Mouse (Mus musculus) brain, adult 2 months (tissue): ENCODE data around the gene Prrc2b.

ENCODE experiments used
- DNase-seq: peaks from one replicate; pipeline ENCODE4 v3.0.0; 2011; ENCODE audit warnings: low read depth, low spot score

The Prrc2b gene

DNA sequence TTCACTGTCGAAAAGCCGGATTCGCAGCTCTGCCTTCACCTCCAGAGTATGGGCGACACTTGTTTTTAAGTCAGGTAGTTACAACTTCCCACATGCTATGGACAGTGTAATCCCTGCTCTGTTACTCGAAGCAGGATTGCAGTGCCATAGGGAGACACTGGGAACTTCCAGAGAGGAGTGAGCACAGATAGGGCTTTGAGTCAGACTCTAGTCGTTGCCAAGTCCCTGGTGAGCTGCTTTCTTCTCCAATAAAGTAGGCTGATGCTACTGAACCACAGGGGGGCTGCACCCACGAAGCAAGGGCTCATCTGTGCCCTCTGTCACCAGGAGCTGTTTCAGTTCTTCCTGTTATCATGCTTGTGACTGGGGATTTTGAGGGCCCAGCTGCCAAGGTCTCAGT, 70.7 kb downstream of the Prrc2b start:
- DNase-seq: peak; percentile 77

DNA sequence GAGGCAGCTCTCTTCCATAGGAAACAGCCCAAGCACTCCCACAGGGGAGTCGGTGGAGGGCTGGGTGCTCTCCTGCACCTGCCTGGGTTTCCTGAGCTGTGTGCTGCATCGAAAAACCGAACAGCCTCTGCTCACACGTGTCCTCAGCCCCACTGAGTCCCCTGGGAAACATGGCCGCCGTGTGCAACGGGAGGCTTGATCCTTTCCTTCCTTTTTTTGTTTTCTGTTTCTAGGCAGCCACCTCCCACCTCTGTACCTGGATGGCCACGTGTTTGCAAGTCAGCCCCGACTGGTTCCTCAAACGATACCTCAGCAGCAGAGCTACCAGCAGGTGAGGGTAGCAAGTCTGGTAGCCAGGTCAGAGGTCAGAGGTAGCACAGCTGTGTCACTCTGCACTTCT, 71.2 kb downstream of the Prrc2b start:
- no peak for DNase-seq

DNA sequence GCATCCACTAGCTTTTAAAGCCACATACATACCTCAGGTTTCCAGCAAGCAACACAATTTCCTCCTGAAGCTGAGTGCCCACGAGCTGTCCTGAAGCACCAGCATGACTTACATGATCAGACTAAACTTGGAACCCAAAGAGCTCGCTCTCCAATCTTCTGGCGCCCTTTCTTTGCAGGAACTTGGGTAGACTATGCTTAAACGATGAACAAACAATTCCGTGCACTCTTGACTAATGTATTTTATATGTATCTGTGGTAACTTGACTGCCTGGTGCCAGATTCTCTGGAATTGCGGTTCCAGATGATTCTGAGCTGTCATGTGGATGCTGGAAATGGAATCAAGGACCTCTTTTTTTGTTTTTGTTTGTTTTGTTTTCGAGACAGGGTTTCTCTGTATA, 84.6 kb downstream of the Prrc2b start:
- DNase-seq: no peak

DNA sequence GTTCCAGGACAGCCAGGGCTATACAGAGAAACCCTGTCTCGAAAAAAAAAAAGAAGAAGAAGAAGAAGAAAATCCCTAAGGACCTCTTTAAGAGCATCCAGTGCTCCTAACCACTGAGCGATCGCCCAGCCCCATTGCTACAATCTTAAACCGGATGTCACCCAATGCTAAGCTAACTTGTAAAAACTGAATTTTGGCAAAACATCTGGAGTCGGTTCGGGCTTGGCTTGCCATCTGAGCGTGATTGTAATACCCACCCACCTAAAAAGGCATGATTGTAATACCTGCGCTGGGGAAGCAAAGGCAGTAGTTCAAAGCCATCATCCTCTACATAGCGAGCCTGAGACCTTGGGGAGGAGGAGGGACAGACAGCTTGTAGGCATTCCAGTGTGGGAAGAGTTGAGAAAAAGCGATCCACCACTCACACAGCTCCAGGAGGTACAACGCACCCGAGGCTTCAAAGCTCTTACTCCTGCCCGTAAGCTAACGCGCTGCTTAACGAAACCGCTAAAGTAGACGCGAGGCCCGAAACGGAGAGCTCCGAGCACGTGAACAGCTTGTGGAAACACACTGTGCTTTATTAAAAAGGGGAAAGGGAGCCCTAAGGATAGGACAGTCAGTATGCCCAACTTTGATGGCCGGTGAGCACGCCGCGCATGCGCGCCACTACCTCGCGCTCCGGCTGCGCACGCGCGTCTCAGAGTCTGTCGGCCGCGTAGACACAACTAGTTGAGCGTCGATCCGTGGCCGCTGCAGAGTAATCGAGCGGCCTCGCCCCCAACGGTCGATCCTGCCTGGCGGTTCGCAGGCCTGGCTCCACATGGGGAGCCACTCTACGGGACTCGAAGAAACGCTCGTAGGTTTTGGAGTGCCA, 85.2 kb downstream of the Prrc2b start, which contains the start of gene Pomt1:
Pomt1 (plus strand) TSS at position 705 of the 874 bp plus-strand sequence.
- DNase-seq: peak; percentile 97

DNA sequence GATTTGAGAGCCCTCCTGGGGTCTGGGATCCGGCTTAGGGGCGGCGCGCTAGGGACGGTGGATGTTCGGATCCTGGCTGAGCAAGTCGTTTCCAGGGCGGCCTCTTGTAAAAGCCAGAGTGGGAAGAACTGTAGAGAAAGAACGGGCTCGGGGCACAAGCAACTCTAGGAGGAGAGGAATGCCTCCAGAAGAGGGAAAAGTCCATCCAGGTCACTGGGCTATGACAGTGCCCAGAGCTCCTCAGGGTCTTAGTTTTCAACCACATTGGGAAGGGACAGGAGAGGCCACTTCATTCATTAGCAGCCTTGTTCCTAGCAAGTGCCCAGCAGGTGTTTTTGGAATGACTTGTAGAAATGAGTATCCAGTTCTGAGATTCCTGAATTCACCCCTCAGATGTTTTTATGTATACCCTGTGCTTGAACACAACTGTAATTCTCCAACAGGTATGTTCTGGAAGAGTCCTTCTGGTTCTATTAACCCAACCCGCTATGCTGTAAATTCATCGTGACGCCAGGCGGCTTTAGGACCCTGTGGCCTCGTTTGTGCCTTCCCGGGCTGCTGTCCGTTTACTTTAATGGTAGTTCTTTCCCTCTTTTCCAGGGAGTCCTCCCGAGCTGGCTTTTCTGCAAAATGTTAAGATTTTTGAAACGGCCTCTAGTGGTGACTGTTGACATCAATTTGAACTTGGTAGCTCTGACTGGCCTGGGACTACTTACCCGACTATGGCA, 86.0 kb downstream of the Prrc2b start:
- peak; percentile 90 for DNase-seq

DNA sequence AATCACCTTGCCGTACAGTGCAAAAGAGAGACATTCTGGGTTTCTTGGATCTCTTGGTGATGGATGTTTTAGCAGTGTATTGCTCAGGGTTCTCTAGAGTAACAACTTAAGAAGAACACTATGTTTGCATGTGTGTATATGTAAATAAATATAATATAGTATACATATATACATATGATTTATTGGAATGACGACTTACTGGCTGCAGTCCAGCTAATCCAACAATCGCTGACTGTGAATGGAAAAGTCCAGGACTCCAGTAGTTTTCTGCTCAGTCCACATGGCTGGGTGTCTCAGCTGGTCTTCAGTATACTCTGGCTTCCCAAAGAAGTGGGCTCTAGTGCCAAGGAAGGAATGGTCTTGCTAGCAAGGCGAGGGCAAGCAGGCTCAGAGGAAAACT, 86.7 kb downstream of the Prrc2b start:
- no peak for DNase-seq

DNA sequence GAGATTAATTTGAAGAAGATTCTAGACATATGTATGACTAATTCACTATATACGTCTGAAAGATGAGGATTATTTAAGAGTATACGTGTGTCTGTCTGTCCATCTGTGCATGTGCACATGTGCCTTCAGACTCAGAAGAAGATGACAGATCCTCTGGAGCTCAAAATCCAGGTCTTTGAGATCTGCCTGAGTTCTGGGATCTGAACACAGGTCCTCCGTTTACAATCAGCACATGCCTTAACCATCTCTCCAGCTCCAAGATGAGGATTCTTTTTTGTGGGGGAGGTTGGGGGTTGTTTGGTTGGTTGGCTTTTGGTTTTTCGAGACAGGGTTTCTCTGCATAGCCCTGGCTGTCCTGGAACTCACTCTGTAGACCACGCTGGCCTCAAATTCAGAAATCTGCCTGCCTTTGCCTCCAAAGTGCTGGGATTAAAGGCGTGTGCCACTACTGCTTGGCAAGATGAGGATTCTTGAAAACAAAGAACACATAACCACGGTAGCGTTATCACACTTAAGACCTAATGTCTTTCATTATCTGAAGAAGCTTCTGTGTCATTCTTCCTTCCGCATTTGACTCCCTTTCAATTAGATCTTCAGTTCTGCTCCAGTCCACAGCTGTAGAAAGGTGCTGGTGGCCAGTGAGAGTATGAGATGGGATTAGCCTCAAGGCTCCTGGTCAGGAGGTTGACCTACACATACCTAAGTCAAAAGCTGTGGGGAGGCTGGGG, 88.0 kb downstream of the Prrc2b start:
- DNase-seq: no peak

DNA sequence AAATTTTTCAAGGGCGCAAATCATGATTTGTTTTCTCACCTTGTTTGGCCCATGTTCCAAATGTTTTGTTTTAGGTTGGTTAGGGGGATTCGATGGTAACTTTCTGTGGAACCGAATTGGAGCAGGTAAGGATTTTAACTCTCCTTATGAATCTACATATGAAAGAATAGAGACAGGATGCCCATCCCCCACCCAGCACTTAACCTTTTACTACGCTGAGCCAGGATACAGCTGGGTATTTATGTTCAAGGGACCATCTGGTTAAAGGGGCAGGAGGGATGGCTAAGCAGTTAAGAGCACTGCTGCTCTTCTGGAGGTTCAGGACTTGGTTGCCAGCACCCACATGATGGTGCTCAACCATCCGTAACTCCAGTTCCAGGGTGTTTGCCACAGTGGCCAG, 89.7 kb downstream of the Prrc2b start:
- no peak for DNase-seq

DNA sequence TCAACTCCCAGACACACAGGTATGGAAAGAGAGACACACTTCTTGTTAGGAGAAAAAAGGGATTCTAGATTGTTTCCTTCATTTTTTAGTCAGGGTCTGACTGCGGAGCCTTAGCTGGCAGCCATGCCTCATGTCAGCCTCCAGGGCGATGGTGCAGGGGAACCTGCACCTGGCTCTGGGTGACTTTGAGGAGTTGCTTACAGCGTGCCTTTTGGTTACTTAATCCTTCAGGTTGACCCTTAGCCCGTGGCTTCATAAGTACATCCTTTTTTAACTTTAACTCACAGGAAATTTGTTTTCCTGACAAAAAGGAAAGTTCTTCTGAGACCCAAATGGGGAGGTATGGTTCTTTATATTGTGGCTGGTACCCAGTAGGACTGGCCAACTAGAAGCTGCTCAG, 92.1 kb downstream of the Prrc2b start:
- DNase-seq: no peak

DNA sequence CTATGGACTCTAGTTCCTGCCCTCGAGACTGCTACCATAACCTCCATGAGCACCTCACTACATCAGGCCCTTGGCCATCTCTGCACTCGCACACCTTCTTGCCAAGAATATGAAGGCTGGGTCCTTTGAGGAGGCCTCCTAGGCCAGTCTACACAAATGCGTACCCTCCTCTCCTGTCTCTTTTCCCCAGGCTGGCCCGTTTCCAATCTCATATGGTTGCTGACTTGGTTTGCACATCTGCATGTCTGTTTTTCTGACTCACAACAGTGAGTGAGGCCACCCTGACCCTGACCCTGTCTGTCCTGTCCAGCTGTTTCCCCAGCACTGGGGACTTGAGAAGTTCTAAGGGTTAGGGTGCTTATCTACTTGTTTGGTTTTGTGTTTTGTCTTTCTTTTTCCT, 95.9 kb downstream of the Prrc2b start:
- no peak for DNase-seq

DNA sequence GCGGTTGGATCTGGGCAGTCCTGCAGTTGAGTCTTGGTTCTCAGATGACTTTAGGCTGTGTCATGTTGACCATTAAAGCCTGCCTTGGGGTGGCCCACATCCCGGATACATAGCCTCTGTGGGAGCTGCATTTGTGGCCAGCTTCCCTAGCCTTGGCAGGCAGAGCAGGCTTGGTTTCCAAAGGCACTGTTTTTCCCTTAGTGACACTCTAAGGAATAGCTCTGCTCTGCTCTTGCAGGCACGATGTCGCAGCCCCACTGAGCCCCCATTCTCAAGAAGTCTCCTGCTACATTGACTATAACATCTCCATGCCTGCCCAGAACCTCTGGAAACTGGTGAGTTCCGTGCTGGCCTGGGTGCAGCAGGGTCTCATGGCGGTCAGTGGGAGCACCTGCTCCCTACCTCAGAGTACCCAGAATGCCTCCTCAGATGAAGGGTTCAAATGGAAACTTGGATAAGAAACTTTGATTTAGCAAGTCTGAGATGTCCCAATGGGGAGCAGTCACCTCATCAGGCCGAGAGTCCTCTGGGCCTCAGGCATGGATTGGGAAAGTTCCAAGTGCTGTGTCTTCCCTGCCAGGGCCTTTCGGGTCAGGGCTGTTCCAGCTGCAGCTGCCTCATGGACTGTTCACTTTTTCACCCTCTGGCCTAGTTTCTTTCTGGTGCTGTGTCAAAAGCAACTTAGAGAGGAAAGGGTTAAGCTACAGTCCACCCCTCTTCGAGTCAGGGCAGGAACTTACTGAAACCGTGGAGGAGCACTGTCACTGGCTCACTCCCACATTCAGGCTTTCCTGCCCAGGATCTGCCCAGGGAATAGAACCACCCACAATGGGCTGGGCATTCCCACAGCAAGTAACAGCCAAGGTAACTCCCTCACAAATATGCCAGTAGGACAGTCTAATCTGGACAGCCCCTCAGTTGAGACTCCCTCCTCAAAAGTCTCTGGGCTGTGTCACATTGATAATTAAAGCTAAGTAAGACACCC, 97.8 kb downstream of the Prrc2b start:
- DNase-seq: no peak

DNA sequence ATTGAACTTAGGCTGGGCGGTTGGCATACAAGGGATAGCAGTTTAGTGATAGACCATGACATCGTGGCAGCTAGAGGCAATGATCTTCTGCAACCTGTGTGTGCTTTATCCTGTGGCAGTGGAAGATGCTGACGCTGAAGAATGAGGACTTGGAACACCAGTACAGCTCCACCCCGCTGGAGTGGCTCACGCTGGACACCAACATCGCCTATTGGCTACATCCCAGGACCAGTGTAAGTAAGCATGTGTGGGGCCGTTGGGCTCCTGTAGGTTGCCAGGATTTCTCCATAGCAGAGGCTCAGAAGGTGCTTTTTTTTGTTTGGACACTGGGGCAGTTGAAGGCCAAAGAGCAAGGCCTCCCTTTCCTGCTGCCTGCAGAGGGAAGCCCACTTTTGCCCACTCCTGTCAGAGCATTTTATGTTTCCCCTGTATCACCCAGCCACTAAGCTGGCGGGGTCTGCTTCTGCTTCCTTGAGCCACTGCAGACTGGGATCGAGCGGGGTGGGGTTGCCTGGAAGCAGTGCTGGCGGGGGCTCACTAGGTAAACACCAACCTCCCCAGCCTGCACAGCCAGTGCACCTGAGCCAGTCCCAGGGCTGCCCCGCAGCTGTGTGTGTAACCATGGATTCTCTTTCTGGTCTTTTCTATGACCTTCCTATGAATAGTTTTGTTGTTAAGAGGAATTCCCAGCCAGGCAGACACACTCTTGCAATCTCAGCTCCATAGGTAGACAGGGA, 101.1 kb downstream of the Prrc2b start:
- peak; percentile 40 for DNase-seq

DNA sequence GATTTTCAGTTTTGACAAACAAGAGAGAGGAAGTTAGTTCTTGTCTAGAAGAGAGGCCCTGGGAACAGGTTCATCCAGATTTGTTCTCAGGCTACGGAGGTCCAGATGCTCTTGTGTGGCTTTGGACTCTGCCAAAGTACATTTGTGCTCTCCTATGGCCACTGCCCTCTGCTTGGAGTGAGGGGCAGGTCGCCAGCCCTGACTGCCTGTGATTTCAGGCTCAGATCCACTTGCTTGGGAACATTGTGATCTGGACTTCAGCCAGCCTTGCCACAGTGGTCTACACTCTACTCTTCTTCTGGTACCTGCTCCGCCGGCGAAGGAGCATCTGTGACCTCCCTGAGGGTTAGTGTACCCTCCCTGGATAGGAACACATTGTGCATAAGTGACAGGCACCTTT, 101.8 kb downstream of the Prrc2b start:
- no peak for DNase-seq

DNA sequence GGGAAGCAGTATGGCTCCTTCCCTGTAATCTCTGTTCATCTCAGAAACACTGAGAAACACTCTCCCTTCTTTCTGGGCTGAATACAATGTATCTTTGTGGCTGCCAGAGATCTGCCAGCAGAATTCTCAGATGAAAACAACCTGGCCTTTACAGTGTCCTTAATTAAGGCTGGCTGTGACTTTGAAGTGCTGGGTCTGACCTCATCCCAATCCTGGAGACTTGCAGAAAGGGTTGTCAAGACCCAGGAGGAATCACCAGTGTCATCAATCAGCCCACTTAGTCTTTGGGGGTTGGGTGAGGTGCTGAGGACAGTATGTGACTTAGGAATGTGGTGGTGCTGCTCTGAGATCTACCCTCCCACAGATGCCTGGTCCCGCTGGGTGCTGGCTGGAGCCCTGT, 102.5 kb downstream of the Prrc2b start:
- no peak for DNase-seq

DNA sequence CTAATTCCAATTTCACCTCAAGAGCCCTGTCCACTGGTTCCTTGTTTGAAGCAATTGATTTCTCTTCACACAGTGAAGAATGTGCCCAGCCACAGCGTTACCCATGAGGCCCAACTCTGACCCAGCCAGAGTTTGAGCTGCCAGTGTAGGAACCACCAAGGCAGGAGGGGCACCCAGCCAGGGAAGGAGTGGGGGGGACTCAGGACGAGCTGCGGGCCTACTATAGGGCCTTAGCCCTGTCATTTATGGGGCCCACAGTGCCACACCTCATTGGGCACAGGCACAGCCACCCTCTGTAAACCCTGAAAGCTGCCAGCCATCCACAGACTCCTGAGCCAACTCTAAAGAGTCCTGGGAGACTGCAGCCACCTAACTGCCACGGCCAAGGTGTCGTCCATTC, 103.7 kb downstream of the Prrc2b start:
- no peak for DNase-seq

DNA sequence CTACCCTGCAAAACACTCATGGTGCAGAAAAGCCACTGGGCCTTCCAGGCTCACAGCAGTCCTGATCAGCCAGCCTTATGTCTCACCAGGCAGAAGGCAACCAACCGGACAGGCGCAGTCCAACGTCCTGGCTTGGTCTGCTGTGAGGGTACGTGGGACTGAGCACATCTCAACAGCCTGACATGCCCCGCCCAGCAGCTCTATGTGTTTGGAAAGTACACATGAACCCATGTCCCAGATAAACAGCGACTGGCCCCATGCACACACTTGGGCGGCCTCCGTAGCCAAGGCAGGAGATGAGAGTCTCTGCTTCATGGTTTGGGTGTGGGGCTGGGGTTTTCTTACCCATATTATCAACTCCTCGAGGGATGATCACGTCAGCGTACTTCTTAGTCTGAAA, 105.4 kb downstream of the Prrc2b start:
- no peak for DNase-seq

DNA sequence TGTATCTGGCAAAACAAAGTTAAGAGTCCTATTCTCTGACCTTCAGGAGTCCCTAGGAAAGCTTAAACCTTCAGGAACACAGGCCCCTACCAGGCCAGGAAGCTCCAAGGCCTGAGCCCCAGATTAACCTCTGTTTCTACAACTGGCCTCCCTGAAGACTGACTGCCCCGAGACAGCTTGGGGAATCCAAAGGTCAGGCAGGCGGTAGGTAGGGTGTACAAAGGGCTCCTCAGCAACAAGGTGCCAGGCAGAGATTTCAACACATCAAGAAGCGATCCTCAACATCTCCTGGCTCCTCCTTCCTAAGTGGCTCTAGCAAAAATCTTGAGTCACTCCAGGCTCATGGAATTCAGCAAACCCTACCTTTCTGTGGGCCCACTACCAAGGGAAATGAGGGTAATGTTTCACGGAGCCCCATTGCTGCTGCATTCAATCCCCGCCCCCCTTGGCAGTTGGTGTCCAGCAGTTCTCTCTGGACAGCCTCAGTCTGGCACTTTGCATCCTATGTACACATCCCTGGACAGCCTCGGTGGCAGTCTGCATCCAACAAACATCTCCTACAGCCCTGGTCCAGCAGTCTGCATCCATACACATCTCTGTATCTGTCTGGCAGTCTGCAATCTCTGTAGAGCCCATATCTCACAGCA, 108.1 kb downstream of the Prrc2b start:
- DNase-seq: no peak

DNA sequence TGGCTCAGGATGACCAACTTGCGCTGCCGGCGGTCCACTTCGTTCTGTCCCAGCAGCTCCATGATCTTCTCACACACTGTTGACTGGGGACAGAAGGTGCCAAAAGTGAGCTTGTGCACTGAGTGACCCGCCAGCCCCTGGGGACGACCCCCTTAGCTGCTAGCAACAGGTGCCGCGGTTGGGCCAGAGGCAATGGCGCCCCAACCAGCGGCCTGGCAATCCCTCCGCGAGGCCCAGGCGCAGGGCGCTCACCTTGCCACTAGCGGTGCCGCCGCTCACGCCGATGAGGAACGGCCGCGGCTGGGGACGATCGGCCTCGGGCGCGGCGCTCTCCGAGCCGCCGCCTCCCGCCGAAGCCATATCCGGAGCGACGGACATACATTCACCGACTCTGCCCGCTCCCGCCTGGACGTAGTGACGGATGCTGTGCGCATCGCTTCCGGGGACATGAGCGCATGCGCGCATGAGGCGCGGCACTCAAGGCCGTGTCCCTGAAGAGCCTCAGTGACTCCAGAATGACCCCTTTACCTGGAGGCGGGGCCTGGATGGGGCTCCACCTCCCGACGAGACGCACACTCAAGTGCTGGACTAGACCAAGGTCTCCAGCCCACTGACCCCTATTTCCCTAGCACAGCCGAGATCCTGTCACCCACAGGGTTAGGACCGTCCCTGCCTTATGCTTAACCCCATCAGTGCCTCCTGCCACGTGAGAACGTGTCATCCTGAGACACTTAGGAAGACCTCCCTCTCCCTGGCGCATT, 109.0 kb downstream of the Prrc2b start, which contains the start of gene Uck1:
Uck1 (minus strand) TSS at position 503 of the 761 bp plus-strand sequence.
- peak; percentile 97 for DNase-seq

DNA sequence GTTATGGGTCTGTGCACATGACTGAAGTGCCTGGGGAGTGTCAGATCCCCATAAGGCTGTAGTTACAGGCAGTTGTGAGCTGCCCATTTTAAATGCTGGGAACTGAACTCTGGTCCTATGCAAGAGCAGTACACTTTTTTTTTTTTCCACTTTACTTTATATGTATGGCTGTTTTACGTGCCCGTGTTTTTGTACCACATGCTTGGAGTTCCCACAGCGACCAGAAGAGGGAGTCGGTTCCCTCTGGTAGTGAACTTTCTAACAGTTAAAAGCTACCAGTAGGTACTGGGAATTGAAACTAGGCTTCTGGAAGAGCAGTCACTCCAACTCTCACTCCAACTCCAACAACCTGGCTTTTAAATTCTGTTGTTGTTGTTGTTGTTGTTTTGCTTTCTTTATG, 109.8 kb downstream of the Prrc2b start:
- DNase-seq: peak; percentile 62
